Mouse (Mus musculus) liver, postnatal 0 days (tissue): ENCODE data around the gene Inpp4b.

Experiments used
- CTCF ChIP-seq: sonication (generic); IDR thresholded peaks from 2 replicates; pipeline ENCODE4 v1.5.1; 2016; ENCODE audit warnings: antibody characterized with exemption, low read depth
- EP300 ChIP-seq: IDR thresholded peaks from 2 replicates; pipeline ENCODE4 v1.6.1; 2016; ENCODE audit warnings: antibody characterized with exemption, low read depth, mild to moderate bottlenecking

GRCm38 (mm10) chr8:81345170-81345697 is 2.9 kb downstream of the Inpp4b start:
- TF ChIP-seq CTCF: no peak
- no peak for TF ChIP-seq EP300
